Mouse (Mus musculus) limb, embryonic 14.5 days (tissue): ENCODE measurements at regions not wholly inside any gene's neighbourhood (a gene's known extent, or its start where the extent isn't known, plus 50 kb on each side); places are given as distances from the start of the nearest gene placed in this dataset.

Experiments used
- ATAC-seq: fragments of 200-750 bp; cut with Nextera tagmentation; 2 replicates; pipeline ENCODE4 v1.8.0; 2017; ENCODE audit warnings: low read depth, moderate number of reproducible peaks, moderate TSS enrichment; ENCODE audit not compliant: low FRiP score
- DNase-seq: peaks from one replicate; pipeline ENCODE4 v3.0.0-alpha.2; 2015; ENCODE audit warnings: low spot score
- H3K27ac ChIP-seq: fragments of 300-500 bp; sonication (generic); replicated peaks from 2 replicates; pipeline ENCODE4 v1.5.1; 2014; ENCODE audit warnings: low read depth, mild to moderate bottlenecking, low read length, moderate library complexity, mixed read lengths
- H3K27me3 ChIP-seq: fragments of 300-500 bp; sonication (generic); 2 replicates; pipeline ENCODE4 v1.6.1; 2014; ENCODE audit warnings: low read length, mixed read lengths; ENCODE audit not compliant: control insufficient read depth, insufficient read depth
- H3K36me3 ChIP-seq: fragments of 300-500 bp; sonication (generic); 2 replicates; pipeline ENCODE4 v1.6.1; 2014; ENCODE audit warnings: mild to moderate bottlenecking, low read length, moderate library complexity, mixed read lengths; ENCODE audit not compliant: control insufficient read depth, insufficient read depth
- H3K4me1 ChIP-seq: fragments of 300-500 bp; sonication (generic); 2 replicates; pipeline ENCODE4 v1.6.1; 2014; ENCODE audit warnings: antibody characterized with exemption, low read length, mixed read lengths; ENCODE audit not compliant: control insufficient read depth, insufficient read depth
- H3K4me2 ChIP-seq: fragments of 300-500 bp; sonication (generic); replicated peaks from 2 replicates; pipeline ENCODE4 v1.6.1; 2014; ENCODE audit warnings: low read depth, mild to moderate bottlenecking, low read length, moderate library complexity; ENCODE audit not compliant: severe bottlenecking
- H3K4me3 ChIP-seq: fragments of 300-500 bp; sonication (generic); replicated peaks from 2 replicates; pipeline ENCODE4 v1.5.1; 2014; ENCODE audit warnings: low read length
- H3K9ac ChIP-seq: fragments of 300-500 bp; sonication (generic); 2 replicates; pipeline ENCODE4 v1.6.1; 2014; ENCODE audit warnings: mild to moderate bottlenecking, low read depth, low read length, moderate library complexity; ENCODE audit not compliant: severe bottlenecking
- H3K9me3 ChIP-seq: fragments of 300-500 bp; sonication (generic); 2 replicates; pipeline ENCODE4 v1.6.1; 2016; ENCODE audit warnings: low read length; ENCODE audit not compliant: control insufficient read depth
- POLR2A ChIP-seq: fragments of 200-500 bp; IDR thresholded peaks from 2 replicates; pipeline ENCODE4 v1.8.0; 2012; ENCODE audit warnings: inconsistent platforms, mild to moderate bottlenecking, moderate library complexity, borderline replicate concordance; ENCODE audit not compliant: insufficient read depth, insufficient read length; ENCODE audit errors: extremely low read depth
- WGBS: fragments of 180-500 bp; shearing (Covaris S2); extraction: QIAGEN DNeasy Blood & Tissue Kit; methylation state at CpG from one replicate; pipeline ENCODE4 v1.1.7; 2014; 5-methylcytosine and 5-hydroxymethylcytosine counted together

- H3K27me3 ChIP-seq = 0 out of 2 replicates have a peak, but pooled peaks cover 24% of the 10 kb centered on the region
- ATAC-seq = no peak
- 86% methylated on average over 8 of the region's 8 CpGs for WGBS
These were observed 108.4 kb upstream of the Dio3 start for GRCm38 (mm10) chr12:110170496-110170895.

DNA sequence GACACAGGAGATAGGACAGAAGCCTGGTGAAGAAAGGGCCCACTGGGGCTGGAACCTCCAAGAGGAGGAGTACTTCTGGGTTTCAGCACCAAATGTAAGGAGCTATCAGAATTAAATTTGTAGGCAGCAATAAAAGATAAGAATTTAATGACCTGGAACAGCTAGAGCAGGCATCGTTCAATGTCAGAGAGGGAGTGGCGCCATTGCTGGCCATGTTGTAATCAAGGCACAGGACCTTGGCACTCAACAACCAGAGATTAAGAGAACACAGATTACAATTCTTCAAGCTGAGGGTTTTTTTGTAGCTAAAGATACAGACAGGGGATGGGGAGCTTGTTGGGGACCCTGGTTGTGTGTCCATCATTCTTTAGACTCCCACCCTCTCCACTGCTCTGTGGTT is 101.0 kb upstream of the Dio3 start:
- ATAC-seq = no peak
- Histone ChIP-seq H3K4me1 (no peaks in the 10 kb centered on the region), H3K36me3 (no peaks in the 10 kb centered on the region), H3K4me3 (no peak overlapping the region), H3K27ac (no peak overlapping the region), H3K9ac (no peak overlapping the region), H3K9me3 (peaks cover 5% of the 10 kb centered on the region; the same call in 1 of the 2 replicates), H3K27me3 (peaks cover 9% of the 10 kb centered on the region; the same call in 1 of the 2 replicates), H3K4me2 (no peak overlapping the region)
- 86% methylated on average over 2 of the region's 2 CpGs for WGBS
- no peak for TF ChIP-seq POLR2A
- DNase-seq = no peak

More at GRCm38 (mm10) chr12:110170496-110170895, 108.4 kb upstream of the Dio3 start:
- Histone ChIP-seq H3K27ac (no peak overlapping the region), H3K9me3 (no peaks in the 10 kb centered on the region), H3K9ac (no peak overlapping the region), H3K4me1 (no peaks in the 10 kb centered on the region), H3K36me3 (no peaks in the 10 kb centered on the region), H3K4me2 (no peak overlapping the region), H3K4me3 (no peak overlapping the region)
- no peak for TF ChIP-seq POLR2A
- no peak for DNase-seq

GRCm38 (mm10) chr12:110183473-110183872 is 95.4 kb upstream of the Dio3 start:
- no peak overlapping the region for H3K9ac ChIP-seq
- 58% methylated on average over 6 of the region's 6 CpGs for WGBS
- no peak overlapping the region for H3K4me3 ChIP-seq
- H3K27ac ChIP-seq = no peak overlapping the region
- H3K4me2 ChIP-seq = no peak overlapping the region
- ATAC-seq = no peak
- no peak for TF ChIP-seq POLR2A
- H3K9me3 ChIP-seq = peaks cover 5% of the 10 kb centered on the region; the same call in 1 of the 2 replicates
- no peak for DNase-seq
- H3K36me3 ChIP-seq = no peaks in the 10 kb centered on the region
- H3K27me3 ChIP-seq = peaks cover 57% of the 10 kb centered on the region
- H3K4me1 ChIP-seq = peaks cover 6% of the 10 kb centered on the region; the same call in 1 of the 2 replicates

GRCm38 (mm10) chr12:110185399-110185798 is 93.5 kb upstream of the Dio3 start:
- DNase-seq (no peak), ATAC-seq (no peak)
- H3K4me1 ChIP-seq = peaks cover 9% of the 10 kb centered on the region; the same call in 1 of the 2 replicates
- H3K4me3 ChIP-seq = no peak overlapping the region
- no peak overlapping the region for H3K27ac ChIP-seq
- no peak for TF ChIP-seq POLR2A
- H3K9ac ChIP-seq = no peak overlapping the region
- no peak overlapping the region for H3K4me2 ChIP-seq
- H3K9me3 ChIP-seq = no peaks in the 10 kb centered on the region
- H3K27me3 ChIP-seq = peaks cover 67% of the 10 kb centered on the region
- H3K36me3 ChIP-seq = no peaks in the 10 kb centered on the region
- WGBS = 30% methylated on average over 9 of the region's 9 CpGs

GRCm38 (mm10) chr12:110186381-110186780 is 92.5 kb upstream of the Dio3 start:
- ATAC-seq (no peak), DNase-seq (no peak)
- Histone ChIP-seq H3K36me3 (no peaks in the 10 kb centered on the region), H3K4me1 (peaks cover 9% of the 10 kb centered on the region; the same call in 1 of the 2 replicates), H3K4me3 (no peak overlapping the region), H3K27ac (no peak overlapping the region), H3K27me3 (peaks cover 72% of the 10 kb centered on the region), H3K4me2 (no peak overlapping the region), H3K9me3 (no peaks in the 10 kb centered on the region), H3K9ac (no peak overlapping the region)
- TF ChIP-seq POLR2A = no peak
- 17% methylated on average over 3 of the region's 3 CpGs for WGBS

DNA sequence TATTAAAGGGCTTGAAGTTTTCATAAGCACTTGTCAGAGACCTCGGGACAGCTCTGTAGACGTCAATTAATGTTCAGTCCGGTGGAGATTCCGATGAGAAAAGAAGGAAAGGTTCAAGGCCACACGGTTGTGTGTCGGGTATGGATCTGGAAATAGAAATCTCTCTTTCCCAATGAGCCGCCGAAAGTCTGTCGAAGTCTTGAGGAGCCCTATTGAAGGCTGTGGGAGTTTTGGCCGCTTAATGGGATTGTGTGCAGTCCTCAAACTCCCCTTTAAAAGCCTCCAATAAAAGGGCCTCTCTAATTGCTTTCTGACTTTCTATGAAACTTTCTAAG is 92.0 kb upstream of the Dio3 start:
- Histone ChIP-seq H3K9ac (no peak overlapping the region), H3K36me3 (no peaks in the 10 kb centered on the region), H3K27me3 (peaks cover 69% of the 10 kb centered on the region), H3K9me3 (no peaks in the 10 kb centered on the region), H3K4me2 (no peak overlapping the region), H3K4me3 (no peak overlapping the region), H3K27ac (no peak overlapping the region), H3K4me1 (peaks cover 9% of the 10 kb centered on the region; the same call in 1 of the 2 replicates)
- DNase-seq = no peak
- ATAC-seq = no peak
- no peak for TF ChIP-seq POLR2A
- 8% methylated on average over 10 of the region's 10 CpGs for WGBS
